Mouse (Mus musculus): ENCODE data around the gene Ncan. TPM values are rescaled to one million over a fixed set of nuclear protein-coding genes. Genes with fewer than 3 reads are reported as not detected.
"Not testable (repeated sequence)": the region's sequence is repeated elsewhere in the genome, so short reads cannot be mapped to it uniquely, and the experiment has no call there.

Gene Ncan
- total RNA-seq, 2 experiments from 2014 or later: 575 to 578 TPM

DNA sequence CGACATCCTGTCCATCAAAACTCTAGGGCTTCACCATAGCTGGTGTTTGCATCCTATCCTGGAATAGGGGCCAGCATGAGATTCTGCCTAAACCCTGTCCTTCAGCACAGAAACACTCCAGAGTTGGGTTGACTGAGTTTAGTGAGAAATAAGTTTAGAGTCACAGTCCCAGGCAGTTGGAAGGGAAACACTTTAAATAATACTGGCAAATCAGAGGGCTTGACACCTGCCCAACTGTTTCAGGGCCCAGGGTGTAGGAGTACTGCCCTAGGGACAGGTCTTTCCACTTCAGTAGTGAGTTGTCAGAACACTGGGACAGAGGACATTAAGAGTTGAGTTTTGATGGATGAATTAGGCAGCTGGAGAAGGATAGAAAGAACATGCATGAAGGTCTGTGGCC lies 34.5 kb downstream of the Ncan start:
- no peak for DNase-seq (ENCODE audit: low spot score in 2 of 2)

DNA sequence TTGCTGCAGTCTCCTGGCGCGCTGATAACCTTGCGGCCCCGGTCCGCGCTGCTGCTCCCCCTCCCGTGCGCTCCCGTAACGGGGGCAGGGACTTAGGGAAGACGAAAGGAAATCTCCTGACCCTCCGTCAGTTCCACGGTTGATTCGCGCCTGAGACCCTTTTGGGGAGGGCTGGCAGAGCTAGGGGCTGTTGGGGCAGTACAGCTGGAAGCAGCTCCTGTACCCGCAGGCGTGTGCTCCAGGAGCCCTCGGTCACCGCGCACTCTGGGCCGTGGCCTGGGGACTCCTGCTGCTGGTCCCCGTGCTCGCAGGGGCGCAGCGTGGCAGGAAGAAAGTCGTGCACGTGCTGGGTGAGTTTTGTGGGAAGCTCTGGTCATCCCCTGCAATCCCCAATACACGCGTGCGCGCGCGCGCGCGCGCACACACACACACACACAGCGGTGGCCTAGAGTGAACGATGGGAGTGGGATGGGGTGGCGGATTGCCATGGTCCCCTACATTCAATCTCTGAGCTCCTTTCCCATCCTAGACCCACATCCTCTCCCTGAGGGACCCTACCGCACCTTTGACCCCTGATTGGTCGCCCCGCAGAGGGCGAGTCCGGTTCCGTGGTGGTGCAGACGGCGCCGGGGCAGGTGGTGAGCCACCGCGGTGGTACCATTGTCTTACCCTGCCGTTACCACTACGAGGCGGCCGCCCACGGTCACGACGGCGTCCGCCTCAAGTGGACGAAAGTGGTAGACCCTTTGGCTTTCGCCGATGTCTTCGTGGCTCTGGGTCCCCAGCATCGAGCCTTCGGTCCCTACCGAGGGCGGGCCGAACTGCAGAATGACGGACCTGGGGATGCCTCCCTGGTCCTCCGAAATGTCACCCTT lies 36.2 kb downstream of the Ncan start:
- DNase-seq (ENCODE audit: low spot score in 2 of 2): no peak

- peak in 1 of 2 experiments; percentile 48 for DNase-seq (ENCODE audit: low spot score in 2 of 2)
Observed at GRCm38 (mm10) chr8:70083285-70083684, 37.4 kb downstream of the Ncan start, which contains the start of gene Hapln4. Hapln4 (plus strand) TSS chr8:70083457.

DNA sequence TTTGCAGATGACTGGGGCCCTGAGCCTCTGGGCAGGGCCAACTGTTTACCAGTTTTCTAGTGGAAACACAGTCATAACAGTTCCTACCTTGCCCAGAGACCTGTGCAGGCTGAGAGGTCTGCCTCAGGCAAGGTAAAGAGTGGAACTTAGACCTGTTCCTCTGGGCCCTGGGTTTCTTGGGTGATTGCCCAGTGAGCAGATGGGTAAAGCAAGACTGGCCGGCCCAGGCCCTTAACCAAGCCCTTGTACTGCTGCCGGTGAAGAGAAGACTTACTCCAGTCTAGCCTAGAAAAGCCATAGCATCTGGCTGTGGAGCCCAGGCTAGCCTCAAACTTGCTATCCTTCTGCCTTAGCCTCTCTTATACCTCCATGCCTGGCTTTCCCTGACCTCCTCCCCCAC lies 38.7 kb downstream of the Ncan start:
- DNase-seq (ENCODE audit: low spot score in 2 of 2): no peak

DNA sequence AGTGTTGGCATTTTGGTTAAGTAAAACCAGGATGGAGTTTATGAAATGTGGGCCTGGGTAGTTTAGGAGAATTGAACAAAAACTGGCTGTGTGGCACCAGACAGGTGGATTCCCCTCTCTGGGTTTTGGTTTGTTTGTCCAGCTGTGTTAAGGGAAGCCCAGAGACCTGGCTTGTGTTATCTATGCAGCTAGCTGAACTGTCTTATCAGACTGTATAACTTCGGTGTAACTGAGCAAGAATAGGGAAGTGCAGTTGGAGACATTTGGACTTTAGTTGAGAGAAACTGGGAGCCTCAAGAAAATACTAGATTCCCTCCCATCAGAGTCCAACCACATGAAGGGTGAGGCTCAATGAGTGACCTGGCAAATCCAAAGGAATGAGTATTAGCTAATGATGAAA lies 47.0 kb downstream of the Ncan start:
- no peak for DNase-seq (ENCODE audit: low spot score in 2 of 2)

- no peak for DNase-seq (ENCODE audit: low spot score in 2 of 2)
Observed at GRCm38 (mm10) chr8:70073120-70073519, 47.6 kb downstream of the Ncan start.

DNA sequence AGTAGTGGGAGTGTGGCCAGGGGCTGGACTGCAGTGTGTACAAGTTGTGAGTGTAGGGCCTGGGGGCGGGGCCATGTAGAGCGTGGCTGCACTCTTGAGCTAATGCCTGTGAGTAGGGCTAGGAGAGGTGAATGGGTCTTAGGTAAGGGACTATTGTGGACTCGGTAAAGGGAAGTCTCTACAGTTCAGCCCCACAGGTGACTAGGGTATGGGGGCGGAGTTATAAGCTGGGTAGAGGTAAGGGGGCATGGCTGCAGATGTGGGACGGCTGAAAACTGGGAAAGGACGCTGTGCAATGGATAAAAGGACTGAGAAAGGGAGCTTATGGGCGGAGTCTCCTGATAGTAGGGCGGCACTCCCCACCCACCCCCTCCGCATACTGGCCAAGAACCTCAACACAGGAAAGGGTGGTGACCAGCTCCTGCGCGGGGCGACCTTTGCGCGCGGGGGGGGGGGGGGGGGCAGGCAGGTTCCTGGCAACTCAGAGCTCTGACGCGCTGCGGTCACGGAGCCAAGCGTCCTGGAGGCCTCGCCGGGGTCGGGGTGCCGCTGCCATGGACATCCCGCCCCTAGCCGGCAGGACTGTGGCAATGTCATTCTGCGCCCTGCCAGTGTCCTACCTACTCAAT lies 48.1 kb downstream of the Ncan start, which contains the start of gene Tm6sf2:
Gene Tm6sf2 (plus strand): TSS at position 484 of the 629 bp plus-strand sequence.
- peak; percentile 41 to 60 for DNase-seq (ENCODE audit: low spot score in 2 of 2)

DNA sequence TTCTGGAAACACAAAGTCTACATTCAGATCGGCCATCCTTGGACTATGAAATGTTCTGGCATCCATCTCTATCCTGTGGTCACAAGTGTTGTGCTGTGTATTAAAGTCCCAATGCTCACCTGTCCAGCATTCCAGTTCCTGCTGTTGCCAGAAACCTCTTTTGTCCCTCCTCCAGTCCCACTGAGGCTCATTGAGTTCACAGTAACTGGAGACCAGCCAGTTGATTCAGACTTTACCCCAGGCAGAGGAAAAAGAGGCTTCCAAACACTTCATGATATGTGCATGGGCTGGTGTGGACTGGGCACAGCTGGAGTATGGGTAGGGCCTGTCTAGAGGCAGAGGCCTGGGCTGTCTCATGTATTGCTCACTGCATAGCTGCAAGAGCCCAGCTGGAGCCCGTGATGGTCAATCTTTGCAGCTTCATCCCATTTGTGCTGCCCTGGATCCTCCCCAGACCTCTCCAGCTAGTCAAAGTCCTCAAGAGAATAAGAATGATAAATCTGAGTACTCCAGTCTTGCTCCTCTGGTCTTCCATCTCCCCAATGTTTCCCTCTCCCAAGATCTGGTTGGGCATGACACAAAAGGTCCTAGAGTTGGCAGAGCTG lies 48.7 kb downstream of the Ncan start:
- DNase-seq (ENCODE audit: low spot score in 2 of 2): no peak

GRCm38 (mm10) chr8:70057721-70058120 lies 63.0 kb downstream of the Ncan start:
- DNase-seq (ENCODE audit: low spot score in 2 of 2): no peak

DNA sequence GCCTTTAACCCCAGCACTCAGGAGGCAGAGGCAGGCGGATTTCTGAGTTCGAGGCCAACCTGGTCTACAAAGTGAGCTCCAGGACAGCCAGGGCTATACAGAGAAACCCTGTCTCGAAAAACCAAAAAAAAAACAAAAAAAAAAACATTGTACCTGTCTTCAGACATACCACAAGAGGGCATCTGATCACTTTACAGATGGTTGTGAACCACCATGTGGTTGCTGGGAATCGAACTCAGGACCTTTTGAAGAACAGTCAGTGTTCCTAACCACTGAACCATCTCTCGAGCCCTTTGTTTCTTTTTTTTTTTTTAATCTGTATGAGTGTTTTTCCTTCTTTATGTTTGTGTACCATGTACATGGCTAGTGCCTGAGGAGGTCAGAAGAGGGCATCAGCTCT lies 70.2 kb downstream of the Ncan start:
- not testable (repeated sequence) for DNase-seq (ENCODE audit: low spot score in 2 of 2)

GRCm38 (mm10) chr8:70049662-70050061 lies 71.0 kb downstream of the Ncan start:
- DNase-seq (ENCODE audit: low spot score in 2 of 2): no peak

DNA sequence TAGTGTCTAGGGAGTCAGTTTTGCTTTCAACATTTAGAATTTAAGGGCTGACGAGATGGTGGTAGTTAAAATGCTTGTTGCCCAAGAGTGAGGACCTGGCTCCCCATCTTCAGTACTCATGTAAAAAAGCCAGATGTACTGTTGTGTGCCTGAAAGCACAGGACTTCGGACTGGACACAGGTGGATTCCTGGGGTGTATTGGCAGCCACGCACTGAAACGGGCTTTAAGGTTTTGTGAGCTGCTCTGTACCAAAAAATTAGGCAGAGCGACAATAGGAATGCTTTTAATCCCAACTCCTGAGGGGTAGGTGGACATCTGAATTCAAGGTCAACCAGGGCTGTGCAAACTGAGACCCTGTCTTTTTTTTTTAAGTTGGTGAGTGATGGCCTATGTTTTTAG lies 76.7 kb downstream of the Ncan start:
- no peak for DNase-seq (ENCODE audit: low spot score in 2 of 2)

Small RNAs within 50 kb of the gene (microRNA-seq; reads per million reads assigned to microRNA genes)
- 9.2 to 18.0 reads per million in 2 experiments for gene Mir7066

Other genes with a start within 250 kb of the Ncan start
- 1 to 10 TPM; 2.5 to 2.8 TPM for gene Cilp2, start 233.2 kb downstream of the Ncan start, total RNA-seq (2021)
- under 1 TPM; 0.49 to 0.62 TPM for gene Tssk6, start 218.7 kb downstream of the Ncan start, total RNA-seq (2021)
- gene Ndufa13, start 218.3 kb downstream of the Ncan start, total RNA-seq (2021): 100 to 1,000 TPM; 137 to 147 TPM
- gene Yjefn3, start 218.2 kb downstream of the Ncan start, total RNA-seq (2021): 10 to 100 TPM; 11.8 to 14.1 TPM
- 10 to 100 TPM; 40.9 to 43.3 TPM for gene Gatad2a, start 124.5 kb downstream of the Ncan start, total RNA-seq (2021)
- 10 to 100 TPM; 73.4 to 74.8 TPM for gene Mau2, start 78.1 kb downstream of the Ncan start, total RNA-seq (2021)
- 10 to 100 TPM; 50.0 to 54.7 TPM for gene Sugp1, start 78.1 kb downstream of the Ncan start, total RNA-seq (2021)
- 1 to 10 TPM; 1.3 to 2.5 TPM for gene Tm6sf2, start 47.9 kb downstream of the Ncan start, total RNA-seq (2021)
- 1 to 10 TPM; 6.8 to 7.7 TPM for gene Hapln4, start 37.4 kb downstream of the Ncan start, total RNA-seq (2021)
- 10 to 100 TPM; 36.1 to 41.7 TPM for gene Nr2c2ap, start 10.5 kb upstream of the Ncan start, total RNA-seq (2021)
- gene Rfxank, start 18.3 kb upstream of the Ncan start, total RNA-seq (2021): 10 to 100 TPM; 10.5 to 12.0 TPM
- gene Borcs8, start 18.6 kb upstream of the Ncan start, total RNA-seq (2021): 10 to 100 TPM; 39.9 to 46.5 TPM
- gene Mef2b, start 18.8 kb upstream of the Ncan start, total RNA-seq (2021): under 1 TPM; 0.57 to 0.67 TPM
- 10 to 100 TPM; 52.3 to 54.7 TPM for gene Tmem161a, start 51.5 kb upstream of the Ncan start, total RNA-seq (2021)
- 10 to 100 TPM; 27.9 to 28.8 TPM for gene Slc25a42, start 91.4 kb upstream of the Ncan start, total RNA-seq (2021)
- 100 to 1,000 TPM; 128 to 138 TPM for gene Sugp2, start 113.4 kb upstream of the Ncan start, total RNA-seq (2021)
- gene Armc6, start 113.6 kb upstream of the Ncan start, total RNA-seq (2021): 10 to 100 TPM; 88.5 to 90.7 TPM
- 10 to 100 TPM; 45.7 to 47.0 TPM for gene Homer3, start 162.0 kb upstream of the Ncan start, total RNA-seq (2021)
- gene Ddx49, start 181.6 kb upstream of the Ncan start, total RNA-seq (2021): 10 to 100 TPM; 49.0 to 53.0 TPM
- gene Cope, start 181.6 kb upstream of the Ncan start, total RNA-seq (2021): 100 to 1,000 TPM; 122 to 145 TPM
- gene Cers1, start 194.9 kb upstream of the Ncan start, total RNA-seq (2021): 10 to 100 TPM; 94.6 to 99.0 TPM
- gene Gdf1, start 208.9 kb upstream of the Ncan start, total RNA-seq (2021): 10 to 100 TPM; 13.2 to 23.5 TPM
- 10 to 100 TPM; 50.8 to 51.0 TPM for gene Upf1, start 232.4 kb upstream of the Ncan start, total RNA-seq (2021)

Data from layer of hippocampus, postnatal 10 days (tissue).